Mouse (Mus musculus) CH12.LX (cell line): Measurements from ENCODE around the gene Poglut1. TPM values are rescaled to one million over a fixed set of nuclear protein-coding genes. Genes with fewer than 3 reads are reported as not detected.

ENCODE experiments used
- DNase-seq: peaks from one replicate; pipeline ENCODE4 v3.0.0-alpha.2; 2013; ENCODE audit errors: extremely low read depth
- H3K27ac ChIP-seq: 2 replicates; pipeline ENCODE4 v1.5.1; 2012; ENCODE audit warnings: low read depth, mild to moderate bottlenecking, control low read depth, moderate library complexity; ENCODE audit not compliant: insufficient read depth
- H3K27me3 ChIP-seq: replicated peaks from 2 replicates; pipeline ENCODE3; 2012; ENCODE audit warnings: inconsistent platforms
- H3K36me3 ChIP-seq, 2 experiments: replicated peaks in 1 of 2; 2 replicates each; pipeline versions ENCODE3 to v1.6.1; 2012; ENCODE audit warnings: inconsistent platforms in 1 of 2, low read length in 1 of 2, mild to moderate bottlenecking in 1 of 2, mixed read lengths in 1 of 2, moderate library complexity in 1 of 2; ENCODE audit not compliant: control insufficient read depth in 1 of 2, insufficient read depth in 1 of 2
- H3K4me1 ChIP-seq, 2 experiments: 2 replicates each; pipeline ENCODE4 v1.6.1; 2012; ENCODE audit warnings: inconsistent platforms in 1 of 2, moderate library complexity in 1 of 2; ENCODE audit not compliant: insufficient read depth in 2 of 2, control insufficient read depth in 1 of 2
- H3K4me2 ChIP-seq: 2 replicates; pipeline ENCODE4 v1.6.1; 2012; ENCODE audit warnings: low read depth, mild to moderate bottlenecking, control low read depth; ENCODE audit not compliant: poor library complexity, insufficient read depth, severe bottlenecking
- H3K4me3 ChIP-seq, 3 experiments: fragments of 150-350 bp in 1 of 3; sonication (generic) in 1 of 3; replicated peaks in 1 of 3; 2 replicates each; pipeline versions ENCODE3 to v1.5.1; 2011 to 2012; ENCODE audit warnings: low read depth in 2 of 3, low read length in 2 of 3, mild to moderate bottlenecking in 2 of 3, moderate library complexity in 2 of 3, control low read depth in 1 of 3, improper control_type of control experiment in 1 of 3, inconsistent platforms in 1 of 3, mixed read lengths in 1 of 3; ENCODE audit not compliant: poor library complexity in 1 of 3
- H3K79me2 ChIP-seq: replicated peaks from 2 replicates; pipeline ENCODE4 v1.6.1; 2012; ENCODE audit warnings: mild to moderate bottlenecking, moderate library complexity; ENCODE audit not compliant: control insufficient read depth, poor library complexity, insufficient read depth, severe bottlenecking; ENCODE audit errors: extremely low read depth
- H3K9ac ChIP-seq: 2 replicates; pipeline ENCODE4 v1.6.1; 2012; ENCODE audit warnings: low read depth, mild to moderate bottlenecking, control low read depth, moderate library complexity; ENCODE audit not compliant: insufficient read depth
- H3K9me3 ChIP-seq: replicated peaks from 2 replicates; pipeline ENCODE3; 2012; ENCODE audit warnings: low read length, inconsistent platforms, mixed read lengths
- BHLHE40 ChIP-seq: IDR thresholded peaks from 2 replicates; pipeline ENCODE4 v1.6.1; 2011; ENCODE audit warnings: mild to moderate bottlenecking, low read depth, low read length, improper control_type of control experiment
- CTCF ChIP-seq, 2 experiments: IDR thresholded peaks in 1 of 2; conservative IDR thresholded peaks in 1 of 2; 2 replicates each; pipeline ENCODE4 v1.5.1; 2011 to 2012; ENCODE audit warnings: low read depth in 2 of 2, low read length in 2 of 2, improper control_type of control experiment in 1 of 2, inconsistent platforms in 1 of 2, mild to moderate bottlenecking in 1 of 2, moderate library complexity in 1 of 2
- E2F4 ChIP-seq: IDR thresholded peaks from 2 replicates; pipeline ENCODE4 v1.6.1; 2011; ENCODE audit warnings: low read depth, low read length, improper control_type of control experiment; ENCODE audit not compliant: insufficient replicate concordance
- ELF1 ChIP-seq: IDR thresholded peaks from 2 replicates; pipeline ENCODE4 v1.6.1; 2014; ENCODE audit warnings: low read depth, mild to moderate bottlenecking, inconsistent platforms, low read length, improper control_type of control experiment
- EP300 ChIP-seq: IDR thresholded peaks from 2 replicates; pipeline ENCODE4 v1.6.1; 2011; ENCODE audit warnings: low read length, improper control_type of control experiment
- ETS1 ChIP-seq: conservative IDR thresholded peaks from 2 replicates; pipeline ENCODE4 v1.6.1; 2012; ENCODE audit warnings: low read depth, mild to moderate bottlenecking, inconsistent platforms, low read length, improper control_type of control experiment, moderate library complexity
- GABPA ChIP-seq: IDR thresholded peaks from 2 replicates; pipeline ENCODE4 v1.6.1; 2012; ENCODE audit warnings: low read depth, low read length, improper control_type of control experiment, inconsistent platforms; ENCODE audit not compliant: insufficient replicate concordance
- JUN ChIP-seq: IDR thresholded peaks from 2 replicates; pipeline ENCODE4 v1.6.1; 2011; ENCODE audit warnings: low read depth, mild to moderate bottlenecking, low read length, improper control_type of control experiment, moderate library complexity; ENCODE audit not compliant: insufficient read depth
- JUND ChIP-seq: conservative IDR thresholded peaks from 2 replicates; pipeline ENCODE4 v1.6.1; 2011; ENCODE audit warnings: low read depth, low read length, improper control_type of control experiment
- MAFK ChIP-seq: IDR thresholded peaks from 2 replicates; pipeline ENCODE4 v1.6.1; 2011; ENCODE audit warnings: low read length, improper control_type of control experiment; ENCODE audit not compliant: insufficient replicate concordance
- MAZ ChIP-seq: IDR thresholded peaks from 2 replicates; pipeline ENCODE4 v1.6.1; 2012; ENCODE audit warnings: low read depth, mild to moderate bottlenecking, inconsistent platforms, low read length, improper control_type of control experiment, moderate library complexity
- MYC ChIP-seq: IDR thresholded peaks from 2 replicates; pipeline ENCODE4 v1.6.1; 2011; ENCODE audit warnings: low read depth, mild to moderate bottlenecking, improper control_type of control experiment, low read length
- NRF1 ChIP-seq: IDR thresholded peaks from 2 replicates; pipeline ENCODE4 v1.6.1; 2014; ENCODE audit warnings: low read depth, mild to moderate bottlenecking, inconsistent platforms, low read length, improper control_type of control experiment, moderate library complexity
- POLR2A ChIP-seq: IDR thresholded peaks from 2 replicates; pipeline ENCODE4 v1.6.1; 2011; ENCODE audit warnings: low read depth, mild to moderate bottlenecking, improper control_type of control experiment, low read length
- POLR2AphosphoS2 ChIP-seq: IDR thresholded peaks from 2 replicates; pipeline ENCODE4 v1.6.1; 2011; ENCODE audit warnings: low read depth, low read length, improper control_type of control experiment
- RAD21 ChIP-seq: IDR thresholded peaks from 2 replicates; pipeline ENCODE4 v1.6.1; 2011; ENCODE audit warnings: low read depth, mild to moderate bottlenecking, low read length, improper control_type of control experiment, moderate library complexity
- RCOR1 ChIP-seq: conservative IDR thresholded peaks from 2 replicates; pipeline ENCODE4 v1.6.1; 2012; ENCODE audit warnings: low read depth, mild to moderate bottlenecking, inconsistent platforms, low read length, improper control_type of control experiment
- TCF12 ChIP-seq: IDR thresholded peaks from 2 replicates; pipeline ENCODE4 v1.6.1; 2014; ENCODE audit warnings: low read depth, mild to moderate bottlenecking, inconsistent platforms, low read length, improper control_type of control experiment
- UBTF ChIP-seq: IDR thresholded peaks from 2 replicates; pipeline ENCODE4 v1.6.1; 2012; ENCODE audit warnings: low read depth, mild to moderate bottlenecking, inconsistent platforms, low read length, improper control_type of control experiment, moderate library complexity
- USF1 ChIP-seq: IDR thresholded peaks from 2 replicates; pipeline ENCODE4 v1.6.1; 2014; ENCODE audit warnings: low read depth, mild to moderate bottlenecking, inconsistent platforms, low read length, improper control_type of control experiment
- ZNF384 ChIP-seq: IDR thresholded peaks from 2 replicates; pipeline ENCODE4 v1.6.1; 2012; ENCODE audit warnings: low read depth, low read length, improper control_type of control experiment, inconsistent platforms
- dilution Hi-C: fragments of 300-500 bp; cut with MboI; formaldehyde crosslinking; loops from 2 replicates; pipeline ENCODE4 v1.14.3; 2020; ENCODE audit warnings: low sequenced_read_pairs; ENCODE audit not compliant: extremely low pct_unique_long_range_greater_than_20kb, extremely low pct_ligation_motif_present
- in situ Hi-C: fragments of 300-500 bp; cut with MboI; formaldehyde crosslinking; loops from 3 replicates; pipeline ENCODE4 v1.14.3; 2019; ENCODE audit warnings: low sequenced_read_pairs, low pct_ligation_motif_present, low pct_unique_long_range_greater_than_20kb, mixed read lengths
- polyA plus RNA-seq: library from polyadenylated mRNA; unstranded; fragments of >175 nt; gene quantifications from 2 replicates; pipeline ENCODE4 v1.2.1, GENCODE M21; 2012; ENCODE audit warnings: low read depth; ENCODE audit not compliant: insufficient read length
- total RNA-seq, 2 experiments: library from RNA; depleted of rRNA; stranded (reverse); fragments of 300-350 nt in 1 of 2; fragments of >200 nt in 1 of 2; gene quantifications; 2 replicates each; pipeline ENCODE4 v1.2.3; 2012 to 2014

Poglut1 gene
- total and polyA plus RNA-seq, 3 experiments = 41.4 to 65.6 (median 54.7) TPM

GRCm38 (mm10) chr16:38596099-38596498 is 46.0 kb upstream of the Poglut1 start:
- TF ChIP-seq USF1 (no peak), ELF1 (no peak), EP300 (no peak), ETS1 (no peak), E2F4 (no peak), POLR2A (no peak), JUN (no peak), MAZ (no peak), MAFK (no peak), TCF12 (no peak), POLR2AphosphoS2 (no peak), RCOR1 (no peak), RAD21 (no peak), JUND (no peak), BHLHE40 (no peak), UBTF (no peak), MYC (no peak), NRF1 (no peak), GABPA (no peak), ZNF384 (no peak)
- TF ChIP-seq, all 38 proteins: peak for 0
- Histone ChIP-seq H3K9me3 (no peaks in the 10 kb centered on the region), H3K27ac (no peak overlapping the region), H3K27me3 (no peaks in the 10 kb centered on the region), H3K79me2 (no peaks in the 10 kb centered on the region), H3K4me1 (no peaks in the 10 kb centered on the region), H3K36me3 (peaks cover 14 to 35% of the 10 kb centered on the region in 2 experiments), H3K4me3 (no peak overlapping the region), H3K4me2 (no peak overlapping the region), H3K9ac (no peak overlapping the region)
- dilution Hi-C loops = no loop called here
- in situ Hi-C loops = no loop called here
- no peak for DNase-seq

GRCm38 (mm10) chr16:38594435-38594834 is 44.4 kb upstream of the Poglut1 start:
- Histone ChIP-seq H3K4me3 (no peak overlapping the region), H3K9ac (no peak overlapping the region), H3K27ac (no peak overlapping the region), H3K27me3 (no peaks in the 10 kb centered on the region), H3K4me2 (no peak overlapping the region), H3K4me1 (no peaks in the 10 kb centered on the region), H3K79me2 (no peaks in the 10 kb centered on the region), H3K9me3 (no peaks in the 10 kb centered on the region), H3K36me3 (peaks cover 20 to 49% of the 10 kb centered on the region in 2 experiments)
- TF ChIP-seq ETS1 (no peak), POLR2AphosphoS2 (peak; percentile 71; the same call in 1 of the 2 replicates), POLR2A (no peak), CTCF (conservative IDR thresholded peaks at IDR 0.05 in 1 of 2, IDR thresholded peaks at IDR 0.05 in 1 of 2; ENCODE audit: low read depth in 2 of 2, low read length in 2 of 2) (no peak)
- dilution Hi-C loops = no loop called here
- in situ Hi-C loops = no loop called here
- no peak for DNase-seq
